Comparison of ENCODE assay signal across 8 mouse cellular contexts in the genomic region with DNA sequence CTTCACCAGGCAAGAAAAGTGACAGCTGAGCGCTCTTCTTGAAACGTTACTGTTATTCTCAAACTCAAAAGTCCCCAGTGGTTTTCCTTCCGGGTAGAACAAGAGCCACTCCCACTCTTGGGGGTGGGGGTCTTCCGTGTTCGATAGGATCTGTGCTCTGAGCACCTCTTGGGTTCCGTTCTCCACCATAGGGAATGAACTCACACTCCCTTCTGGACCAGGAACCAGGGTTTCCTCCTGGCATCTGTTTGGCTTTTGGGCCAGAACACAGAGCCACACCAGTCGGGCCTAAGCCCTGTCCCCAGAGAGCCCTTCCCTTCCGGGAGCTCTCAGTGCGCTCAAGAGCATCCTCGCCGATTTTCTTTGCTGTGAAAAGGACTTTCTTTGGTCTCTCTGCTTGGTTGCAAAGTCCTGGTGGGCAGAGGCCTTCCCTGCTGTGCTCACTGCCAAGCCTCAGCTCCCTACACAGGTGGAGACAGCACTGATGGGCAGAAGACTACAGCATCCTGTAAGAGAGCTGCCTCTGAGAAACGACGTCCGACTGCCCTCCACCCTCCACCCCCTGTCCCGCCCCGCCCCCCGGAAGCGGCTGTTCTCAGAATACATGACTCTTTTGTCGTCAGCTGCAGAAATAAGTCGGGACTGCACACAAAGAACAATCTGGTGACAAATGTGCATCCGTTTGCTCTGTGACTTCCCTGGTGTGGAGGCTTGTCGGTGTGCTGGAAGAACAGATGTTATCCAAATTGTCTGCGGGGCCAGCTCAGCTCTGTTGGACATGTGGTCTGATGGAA.
DNase-seq lines count a peak whose midpoint lies in the region; ATAC-seq and TF ChIP-seq lines count a peak whose summit lies in the region.

No protein-coding gene starts in this region.

- no peak overlapping the region for H3K27ac ChIP-seq in forebrain, postnatal 0 days (ENCODE audit: low read depth, low read length)
- H3K27ac ChIP-seq in lung, embryonic 14.5 days (ENCODE audit: low read depth), result no peak overlapping the region

- peak; percentile 21 for DNase-seq in left cerebral cortex, postnatal 4 days
- DNase-seq in left cerebral cortex, adult 18-20 months (ENCODE audit: low spot score in 2 of 2), result no peak
- peak; percentile 22 for DNase-seq in forebrain, postnatal 0 days
- DNase-seq in lung, embryonic 14.5 days, result peak; percentile 66
- no peak for DNase-seq in frontal cortex, adult 2 months (ENCODE audit: extremely low spot score in 1 of 2, low spot score in 1 of 2)
- DNase-seq in right cerebral cortex, adult 2 months (ENCODE audit: low spot score in 2 of 2), result no peak

- no peaks in the 10 kb centered on the region for H3K36me3 ChIP-seq in forebrain, postnatal 0 days (ENCODE audit: insufficient read depth)
- H3K36me3 ChIP-seq in lung, embryonic 14.5 days (ENCODE audit: insufficient read depth), result no peaks in the 10 kb centered on the region

- H3K4me2 ChIP-seq in forebrain, postnatal 0 days (ENCODE audit: low read depth), result peak overlapping the region; percentile 32
- peak overlapping the region; percentile 50 for H3K4me2 ChIP-seq in lung, embryonic 14.5 days

- no peak for TF ChIP-seq CTCF in forebrain, postnatal 0 days (IDR thresholded peaks at IDR 0.05; ENCODE audit: low read depth)
- no peak for TF ChIP-seq CTCF in lung, embryonic 14.5 days (IDR thresholded peaks at IDR 0.05; ENCODE audit: low read depth)

- H3K4me3 ChIP-seq in forebrain, postnatal 0 days (ENCODE audit: low read depth, low read length), result 0 out of 2 replicates have a peak overlapping the region, but pooled peaks have one; percentile 16
- peak overlapping the region; percentile 5; the same call in 1 of the 2 replicates for H3K4me3 ChIP-seq in lung, embryonic 14.5 days (ENCODE audit: low read depth, low read length)

- no peaks in the 10 kb centered on the region for H3K9me3 ChIP-seq in forebrain, postnatal 0 days (ENCODE audit: low read length)
- H3K9me3 ChIP-seq in lung, embryonic 14.5 days (ENCODE audit: low read depth, low read length), result no peaks in the 10 kb centered on the region

- intact Hi-C loops in left cerebral cortex, postnatal 4 days (cut with DNase I), result no loop called here

- H3K27me3 ChIP-seq in forebrain, postnatal 0 days (ENCODE audit: insufficient read depth, low read length), result no peaks in the 10 kb centered on the region
- H3K27me3 ChIP-seq in lung, embryonic 14.5 days (ENCODE audit: insufficient read depth, low read length), result no peaks in the 10 kb centered on the region

- ATAC-seq in forebrain, postnatal 0 days, result peak; percentile 72
- peak; percentile 92 for ATAC-seq in inflammation-experienced regulatory T-cells, adult 6 months
- ATAC-seq in lung, embryonic 14.5 days (ENCODE audit: insufficient read depth), result peak; percentile 89
- ATAC-seq in neutrophil, adult 5-6 weeks (ENCODE audit: extremely low read depth, insufficient number of reproducible peaks, low FRiP score, poor library complexity, severe bottlenecking), result peak; percentile 86

- 0 out of 2 replicates have a peak overlapping the region, but pooled peaks have one; percentile 11 for H3K9ac ChIP-seq in forebrain, postnatal 0 days
- H3K9ac ChIP-seq in lung, embryonic 14.5 days, result peak overlapping the region; percentile 35; the same call in 1 of the 2 replicates

- no peaks in the 10 kb centered on the region for H3K4me1 ChIP-seq in forebrain, postnatal 0 days (ENCODE audit: insufficient read depth)
- H3K4me1 ChIP-seq in lung, embryonic 14.5 days (ENCODE audit: insufficient read depth), result 0 out of 2 replicates have a peak, but pooled peaks cover 2% of the 10 kb centered on the region

- 26% methylated on average over 23 of the region's 23 CpGs for WGBS in forebrain, postnatal 0 days
- WGBS in lung, embryonic 14.5 days, result 14% methylated on average over 23 of the region's 23 CpGs

Comparison
In these comparisons a context has a peak if more than half of its experiments do, and no peak if none do; other contexts are left out.
1. DNase-seq: peak in left cerebral cortex, postnatal 4 days (single experiment), forebrain, postnatal 0 days (single experiment) and lung, embryonic 14.5 days (single experiment); none in left cerebral cortex, adult 18-20 months (0 of 2), frontal cortex, adult 2 months (0 of 2) and right cerebral cortex, adult 2 months (0 of 2).
2. Peak in every context shown above with its lines, with median percentiles within 50 percentile points of each other: ATAC-seq.